Mouse (Mus musculus): ENCODE data around the gene Stim2. TPM values are rescaled to one million over a fixed set of nuclear protein-coding genes. Genes with fewer than 3 reads are reported as not detected.

The Stim2 gene
- polyA plus RNA-seq, 1 experiment = 15.3 TPM

DNA sequence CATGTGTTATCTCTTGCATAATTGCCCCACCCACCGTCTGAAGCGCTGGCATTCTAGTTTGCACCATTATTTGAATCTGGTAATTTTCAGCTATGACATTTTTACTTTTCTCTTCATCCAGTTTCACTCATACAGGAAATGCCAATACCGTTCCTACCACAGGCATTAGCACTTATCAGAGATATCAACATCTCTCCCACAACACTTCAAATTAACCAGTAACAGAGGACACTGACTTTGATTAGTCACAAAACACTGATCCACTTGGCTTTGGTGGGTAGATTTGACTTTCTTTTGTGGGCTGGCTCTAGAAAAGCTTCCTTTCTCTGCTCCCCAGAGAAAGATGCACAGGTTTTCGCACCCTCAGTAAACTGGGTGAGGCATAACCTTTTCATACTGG is 3.7 kb upstream of the Stim2 start:
- TF ChIP-seq FOSL1 (IDR thresholded peaks at IDR 0.05; ENCODE audit: insufficient read depth, low read length, poor library complexity, severe bottlenecking) = no peak
- TF ChIP-seq CEBPB (IDR thresholded peaks at IDR 0.05; ENCODE audit: low read depth) = no peak
- no peak for TF ChIP-seq MYOD1 (IDR thresholded peaks at IDR 0.05; ENCODE audit: control insufficient read depth, insufficient read length, low read depth)
- no peak for TF ChIP-seq MAX (IDR thresholded peaks at IDR 0.05)
- no peak for TF ChIP-seq MYOG (IDR thresholded peaks at IDR 0.05; ENCODE audit: control insufficient read depth, extremely low read depth, insufficient read length)
- no peak overlapping the region for H3ac ChIP-seq (ENCODE audit: control insufficient read depth, insufficient read length, low read depth)
- peaks cover 10% of the 10 kb centered on the region for H3K79me2 ChIP-seq (ENCODE audit: control insufficient read depth, insufficient read depth)
- H3K4me3 ChIP-seq (ENCODE audit: insufficient read depth, poor library complexity, severe bottlenecking) = no peak overlapping the region
- H3K36me3 ChIP-seq (ENCODE audit: control insufficient read depth, insufficient read depth) = no peaks in the 10 kb centered on the region
- peaks cover 5% of the 10 kb centered on the region for H3K79me3 ChIP-seq (ENCODE audit: low read depth)
- no peaks in the 10 kb centered on the region for H3K27me3 ChIP-seq (ENCODE audit: control insufficient read depth, insufficient read depth, insufficient read length)

DNA sequence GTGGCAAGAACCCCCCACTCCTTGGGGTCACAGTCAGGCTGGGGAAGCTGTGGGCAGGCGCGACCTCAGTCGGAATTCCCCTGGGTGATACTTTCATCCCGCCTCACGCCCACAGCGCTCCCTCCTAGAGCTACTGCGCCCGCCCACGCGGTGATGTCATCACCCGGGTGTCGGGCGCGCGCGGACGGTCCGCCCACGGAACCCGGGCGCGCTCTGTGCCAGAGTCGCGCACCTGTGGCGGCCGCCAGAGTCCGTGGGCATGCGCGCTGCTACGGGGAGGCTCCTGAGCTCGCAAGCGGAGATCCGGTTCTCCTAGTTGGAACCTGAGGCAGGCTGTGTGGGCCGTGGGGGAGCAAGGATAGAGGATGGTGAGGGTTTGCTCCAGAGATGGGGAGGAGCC is 3.0 kb upstream of the Stim2 start:
- Histone ChIP-seq H3K79me2 (ENCODE audit: control insufficient read depth, insufficient read depth) (peaks cover 18% of the 10 kb centered on the region), H3K4me3 (ENCODE audit: insufficient read depth, poor library complexity, severe bottlenecking) (peak overlapping the region; percentile 8), H3ac (ENCODE audit: control insufficient read depth, insufficient read length, low read depth) (no peak overlapping the region), H3K27me3 (ENCODE audit: control insufficient read depth, insufficient read depth, insufficient read length) (no peaks in the 10 kb centered on the region), H3K36me3 (ENCODE audit: control insufficient read depth, insufficient read depth) (no peaks in the 10 kb centered on the region), H3K79me3 (ENCODE audit: low read depth) (peaks cover 12% of the 10 kb centered on the region)
- no peak for TF ChIP-seq MAX (IDR thresholded peaks at IDR 0.05)
- no peak for TF ChIP-seq MYOD1 (IDR thresholded peaks at IDR 0.05; ENCODE audit: control insufficient read depth, insufficient read length, low read depth)
- no peak for TF ChIP-seq FOSL1 (IDR thresholded peaks at IDR 0.05; ENCODE audit: insufficient read depth, low read length, poor library complexity, severe bottlenecking)
- no peak for TF ChIP-seq MYOG (IDR thresholded peaks at IDR 0.05; ENCODE audit: control insufficient read depth, extremely low read depth, insufficient read length)
- no peak for TF ChIP-seq USF1 (IDR thresholded peaks at IDR 0.05; ENCODE audit: low read depth)
- no peak for TF ChIP-seq CEBPB (IDR thresholded peaks at IDR 0.05; ENCODE audit: low read depth)
- no peak for TF ChIP-seq CTCF (IDR thresholded peaks at IDR 0.05; ENCODE audit: control insufficient read depth, insufficient read depth, insufficient read length)

DNA sequence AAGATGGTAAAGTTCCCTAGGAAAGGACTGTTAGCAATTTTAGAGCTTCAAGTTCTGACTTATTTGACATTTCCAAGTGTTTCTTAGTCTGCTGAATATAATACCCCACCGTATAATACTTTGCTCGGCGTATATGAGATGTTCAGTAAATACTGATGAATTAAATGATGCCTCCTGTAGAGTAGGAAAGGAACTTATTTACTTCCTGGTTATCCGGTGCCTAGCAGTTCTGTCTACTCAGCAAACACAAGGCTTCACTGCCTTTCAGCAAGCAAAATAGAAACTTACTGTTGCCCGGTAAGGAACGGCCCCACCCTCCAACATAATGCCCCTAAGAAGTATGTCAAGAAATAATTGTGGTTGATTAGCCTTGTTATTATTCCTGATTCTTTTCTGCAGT is 1.5 kb upstream of the Stim2 start:
- no peaks in the 10 kb centered on the region for H3K36me3 ChIP-seq (ENCODE audit: control insufficient read depth, insufficient read depth)
- H3K79me3 ChIP-seq (ENCODE audit: low read depth) = peaks cover 27% of the 10 kb centered on the region
- H3K79me2 ChIP-seq (ENCODE audit: control insufficient read depth, insufficient read depth) = peaks cover 33% of the 10 kb centered on the region
- no peaks in the 10 kb centered on the region for H3K27me3 ChIP-seq (ENCODE audit: control insufficient read depth, insufficient read depth, insufficient read length)
- H3K4me3 ChIP-seq (ENCODE audit: insufficient read depth, poor library complexity, severe bottlenecking) = no peak overlapping the region
- TF ChIP-seq MAX (IDR thresholded peaks at IDR 0.05) (no peak), FOSL1 (IDR thresholded peaks at IDR 0.05; ENCODE audit: insufficient read depth, low read length, poor library complexity, severe bottlenecking) (no peak), CEBPB (IDR thresholded peaks at IDR 0.05; ENCODE audit: low read depth) (no peak), USF1 (IDR thresholded peaks at IDR 0.05; ENCODE audit: low read depth) (no peak), CTCF (IDR thresholded peaks at IDR 0.05; ENCODE audit: control insufficient read depth, insufficient read depth, insufficient read length) (no peak), MYOD1 (IDR thresholded peaks at IDR 0.05; ENCODE audit: control insufficient read depth, insufficient read length, low read depth) (no peak), MYOG (IDR thresholded peaks at IDR 0.05; ENCODE audit: control insufficient read depth, extremely low read depth, insufficient read length) (no peak)
- no peak overlapping the region for H3ac ChIP-seq (ENCODE audit: control insufficient read depth, insufficient read length, low read depth)

DNA sequence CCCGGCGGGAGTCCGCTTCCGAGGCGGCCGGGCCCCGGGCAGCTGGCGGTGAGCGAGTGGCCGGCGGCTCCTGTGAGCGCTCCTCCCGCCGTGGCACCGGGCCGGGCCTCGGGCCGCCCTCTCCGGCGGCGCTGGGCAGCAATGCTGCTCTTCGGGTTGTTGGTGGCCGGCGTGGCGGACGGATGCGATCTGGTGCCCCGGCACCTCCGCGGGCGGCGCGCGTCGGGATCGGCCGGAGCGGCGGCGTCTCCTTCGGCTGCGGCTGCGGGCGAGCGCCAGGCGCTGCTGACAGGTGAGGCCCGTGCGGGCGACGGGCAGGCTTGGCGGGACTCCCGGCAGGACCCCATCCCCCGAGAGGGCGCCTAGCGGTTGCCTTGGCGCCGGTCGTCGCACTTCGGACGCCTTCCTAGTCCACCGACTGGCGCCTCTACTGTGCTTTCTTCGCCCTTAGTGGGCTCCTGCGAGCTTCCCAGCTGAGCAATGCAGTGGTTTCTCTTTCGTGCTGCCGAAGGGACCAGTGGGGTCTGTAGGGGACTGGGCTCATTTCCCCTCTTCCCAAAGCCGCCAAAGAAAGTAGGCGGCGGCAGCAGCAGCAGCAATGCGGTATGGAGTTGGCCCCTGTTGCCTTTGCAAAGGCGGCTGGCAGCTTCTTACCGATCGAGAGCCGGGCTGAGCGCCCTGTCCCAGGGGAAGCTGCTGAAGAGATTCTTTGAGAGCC is 603 bp downstream of the Stim2 start:
- TF ChIP-seq CEBPB (IDR thresholded peaks at IDR 0.05; ENCODE audit: low read depth) (no peak), MYOD1 (IDR thresholded peaks at IDR 0.05; ENCODE audit: control insufficient read depth, insufficient read length, low read depth) (no peak), CTCF (IDR thresholded peaks at IDR 0.05; ENCODE audit: control insufficient read depth, insufficient read depth, insufficient read length) (no peak), MAX (IDR thresholded peaks at IDR 0.05) (no peak), MYOG (IDR thresholded peaks at IDR 0.05; ENCODE audit: control insufficient read depth, extremely low read depth, insufficient read length) (no peak), FOSL1 (IDR thresholded peaks at IDR 0.05; ENCODE audit: insufficient read depth, low read length, poor library complexity, severe bottlenecking) (no peak), USF1 (IDR thresholded peaks at IDR 0.05; ENCODE audit: low read depth) (no peak)
- H3K79me2 ChIP-seq (ENCODE audit: control insufficient read depth, insufficient read depth) = peaks cover 54% of the 10 kb centered on the region
- H3K4me3 ChIP-seq (ENCODE audit: insufficient read depth, poor library complexity, severe bottlenecking) = peak overlapping the region; percentile 79
- peak overlapping the region; percentile 87 for H3ac ChIP-seq (ENCODE audit: control insufficient read depth, insufficient read length, low read depth)
- no peaks in the 10 kb centered on the region for H3K36me3 ChIP-seq (ENCODE audit: control insufficient read depth, insufficient read depth)
- peaks cover 44% of the 10 kb centered on the region for H3K79me3 ChIP-seq (ENCODE audit: low read depth)
- no peaks in the 10 kb centered on the region for H3K27me3 ChIP-seq (ENCODE audit: control insufficient read depth, insufficient read depth, insufficient read length)

DNA sequence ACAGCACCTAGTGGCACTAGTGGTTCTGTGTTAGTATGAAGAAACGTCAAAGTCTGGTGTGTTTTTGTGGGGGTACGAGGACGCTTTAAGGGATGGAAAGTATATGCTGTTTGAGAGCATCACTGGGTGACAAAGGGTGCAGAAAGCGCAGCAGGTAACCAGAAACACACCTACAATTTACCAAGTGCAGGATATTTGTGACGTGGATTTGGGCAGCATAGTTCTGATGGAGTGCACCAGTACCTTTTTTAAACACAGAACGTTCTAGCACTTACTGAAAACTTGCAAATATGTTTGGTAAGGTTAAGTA is 1.1 kb downstream of the Stim2 start:
- Histone ChIP-seq H3K4me3 (ENCODE audit: insufficient read depth, poor library complexity, severe bottlenecking) (peak overlapping the region; percentile 79), H3K36me3 (ENCODE audit: control insufficient read depth, insufficient read depth) (no peaks in the 10 kb centered on the region), H3K79me3 (ENCODE audit: low read depth) (peaks cover 48% of the 10 kb centered on the region), H3K79me2 (ENCODE audit: control insufficient read depth, insufficient read depth) (peaks cover 59% of the 10 kb centered on the region), H3ac (ENCODE audit: control insufficient read depth, insufficient read length, low read depth) (peak overlapping the region; percentile 87), H3K27me3 (ENCODE audit: control insufficient read depth, insufficient read depth, insufficient read length) (no peaks in the 10 kb centered on the region)
- no peak for TF ChIP-seq CEBPB (IDR thresholded peaks at IDR 0.05; ENCODE audit: low read depth)
- no peak for TF ChIP-seq USF1 (IDR thresholded peaks at IDR 0.05; ENCODE audit: low read depth)
- no peak for TF ChIP-seq MYOD1 (IDR thresholded peaks at IDR 0.05; ENCODE audit: control insufficient read depth, insufficient read length, low read depth)
- TF ChIP-seq FOSL1 (IDR thresholded peaks at IDR 0.05; ENCODE audit: insufficient read depth, low read length, poor library complexity, severe bottlenecking) = no peak
- no peak for TF ChIP-seq MAX (IDR thresholded peaks at IDR 0.05)
- TF ChIP-seq CTCF (IDR thresholded peaks at IDR 0.05; ENCODE audit: control insufficient read depth, insufficient read depth, insufficient read length) = no peak
- TF ChIP-seq MYOG (IDR thresholded peaks at IDR 0.05; ENCODE audit: control insufficient read depth, extremely low read depth, insufficient read length) = no peak

All from C2C12 (cell line).